Mouse (Mus musculus): ENCODE results near the gene Vsig10l. TPM values are rescaled to one million over a fixed set of nuclear protein-coding genes. Genes with fewer than 3 reads are reported as not detected.

Gene Vsig10l
- polyA plus RNA-seq, 1 experiment: 1.9 TPM

DNA sequence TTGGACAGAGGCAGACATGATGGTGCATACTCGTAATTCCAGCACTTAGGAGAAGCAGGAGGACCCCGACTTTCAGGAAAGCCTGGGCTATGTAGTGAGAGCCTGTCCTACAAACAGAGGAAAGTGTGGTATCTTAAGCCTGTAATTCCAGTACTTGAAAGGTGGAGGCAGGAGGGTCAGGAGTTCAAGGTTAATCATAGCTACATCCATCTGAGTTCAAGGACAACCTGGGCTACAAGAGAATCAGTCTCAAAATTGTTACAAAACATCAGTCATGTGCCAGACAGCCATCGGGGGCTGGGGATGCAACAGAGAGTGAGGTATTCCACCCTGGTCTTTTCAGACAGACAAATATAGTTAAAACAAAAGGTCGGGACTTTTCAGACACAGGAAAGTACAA, 30.1 kb upstream of the Vsig10l start:
- H3K9me3 ChIP-seq (replicated peaks; ENCODE audit: control insufficient read depth, insufficient read depth, low read length, poor library complexity, severe bottlenecking): no peaks in the 10 kb centered on the region
- no peaks in the 10 kb centered on the region for H3K27me3 ChIP-seq (ENCODE audit: control insufficient read depth, insufficient read depth, low read length, poor library complexity, severe bottlenecking)
- no peak overlapping the region for H3K27ac ChIP-seq (ENCODE audit: insufficient read depth, low read length)
- H3K36me3 ChIP-seq (ENCODE audit: control insufficient read depth, insufficient read depth, low read length, poor library complexity, severe bottlenecking): no peaks in the 10 kb centered on the region
- H3K9ac ChIP-seq (ENCODE audit: low read depth, poor library complexity, severe bottlenecking): no peak overlapping the region
- H3K4me1 ChIP-seq (ENCODE audit: control insufficient read depth, insufficient read depth, low read length): no peaks in the 10 kb centered on the region
- TF ChIP-seq EP300 (IDR thresholded peaks at IDR 0.05; ENCODE audit: insufficient read depth, low read depth, low read length): no peak
- no peak for TF ChIP-seq POLR2A (IDR thresholded peaks at IDR 0.05; ENCODE audit: insufficient read depth, low read length)
- no peak for TF ChIP-seq CTCF (IDR thresholded peaks at IDR 0.05; ENCODE audit: low read depth, low read length)
- H3K4me3 ChIP-seq (ENCODE audit: low read depth, low read length): no peak overlapping the region

DNA sequence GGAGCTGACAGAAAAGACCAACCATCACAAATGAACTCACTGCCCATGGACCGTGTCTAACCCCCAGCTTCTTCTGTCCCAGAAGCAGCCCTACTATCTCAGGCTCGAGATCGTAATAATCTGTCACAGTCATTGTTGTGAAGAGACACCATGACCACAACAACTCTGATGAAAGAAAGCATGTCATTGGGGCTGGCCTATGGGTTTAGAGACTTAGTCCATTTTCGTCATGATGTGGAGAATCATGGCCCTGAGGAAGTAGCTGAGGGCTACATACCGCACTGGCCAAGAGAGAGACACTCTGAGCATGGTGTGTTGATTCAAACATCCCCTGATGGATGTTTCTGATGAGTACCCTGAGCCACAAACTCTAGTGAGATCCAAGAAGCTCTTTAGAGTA, 28.3 kb upstream of the Vsig10l start:
- TF ChIP-seq CTCF (IDR thresholded peaks at IDR 0.05; ENCODE audit: low read depth, low read length): no peak
- TF ChIP-seq EP300 (IDR thresholded peaks at IDR 0.05; ENCODE audit: insufficient read depth, low read depth, low read length): no peak
- no peak for TF ChIP-seq POLR2A (IDR thresholded peaks at IDR 0.05; ENCODE audit: insufficient read depth, low read length)
- Histone ChIP-seq H3K36me3 (ENCODE audit: control insufficient read depth, insufficient read depth, low read length, poor library complexity, severe bottlenecking) (no peaks in the 10 kb centered on the region), H3K27ac (ENCODE audit: insufficient read depth, low read length) (no peak overlapping the region), H3K9me3 (replicated peaks; ENCODE audit: control insufficient read depth, insufficient read depth, low read length, poor library complexity, severe bottlenecking) (no peaks in the 10 kb centered on the region), H3K9ac (ENCODE audit: low read depth, poor library complexity, severe bottlenecking) (no peak overlapping the region), H3K4me3 (ENCODE audit: low read depth, low read length) (no peak overlapping the region), H3K27me3 (ENCODE audit: control insufficient read depth, insufficient read depth, low read length, poor library complexity, severe bottlenecking) (no peaks in the 10 kb centered on the region), H3K4me1 (ENCODE audit: control insufficient read depth, insufficient read depth, low read length) (no peaks in the 10 kb centered on the region)

DNA sequence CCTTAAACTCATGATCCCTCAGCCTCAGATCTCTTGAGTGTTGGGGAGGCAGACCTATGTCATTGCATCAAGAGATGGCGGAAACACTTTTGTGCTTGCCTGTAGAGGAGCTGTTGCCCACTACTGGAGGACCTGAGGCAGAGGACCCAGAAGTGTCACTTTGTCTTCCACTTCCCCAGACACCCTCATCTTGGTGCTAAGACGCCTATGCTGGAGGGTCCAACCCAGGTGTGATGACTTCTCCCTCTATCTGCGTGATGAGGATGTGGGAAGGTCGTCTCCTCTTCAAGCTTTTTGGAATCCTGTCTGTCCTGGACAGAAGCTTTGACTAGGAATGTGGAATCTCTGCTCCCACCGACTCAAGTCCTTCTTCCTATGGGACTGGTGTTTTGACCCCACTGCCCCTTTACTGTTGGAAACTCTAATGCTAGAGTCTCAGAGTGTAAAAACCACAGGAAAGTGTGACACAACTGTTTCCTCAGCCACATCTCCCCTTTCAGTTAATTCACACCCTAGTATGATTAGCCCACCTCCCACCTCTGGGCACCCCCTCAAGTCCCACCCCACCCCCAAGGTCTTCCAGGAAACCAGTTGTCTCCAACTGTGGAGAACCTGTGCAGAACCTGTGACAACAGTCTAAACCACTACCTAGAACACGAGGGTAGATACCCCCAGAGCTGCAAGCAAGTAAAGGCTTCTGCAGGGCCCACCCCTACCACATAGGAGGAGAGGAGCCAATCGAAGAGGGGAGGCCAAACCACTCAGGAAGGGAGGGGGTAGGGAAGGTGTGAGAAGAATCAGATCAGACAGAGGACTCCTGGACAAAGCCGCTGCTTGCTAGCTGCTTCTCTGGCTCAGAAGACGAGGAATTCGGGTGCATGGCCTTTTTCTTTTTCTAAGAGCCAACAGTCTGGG, 26.4 kb upstream of the Vsig10l start, which contains the start of gene Nkg7:
Gene Nkg7 (plus strand): TSS at position 733 of the 915 bp plus-strand sequence.
- H3K27ac ChIP-seq (ENCODE audit: insufficient read depth, low read length): no peak within 1 kb of the TSS
- no peak for TF ChIP-seq CTCF (IDR thresholded peaks at IDR 0.05; ENCODE audit: low read depth, low read length)
- no peak for TF ChIP-seq EP300 (IDR thresholded peaks at IDR 0.05; ENCODE audit: insufficient read depth, low read depth, low read length)
- no peak for TF ChIP-seq POLR2A (IDR thresholded peaks at IDR 0.05; ENCODE audit: insufficient read depth, low read length)

GRCm38 (mm10) chr7:43438611-43439010, 24.3 kb upstream of the Vsig10l start:
- Histone ChIP-seq H3K27me3 (ENCODE audit: control insufficient read depth, insufficient read depth, low read length, poor library complexity, severe bottlenecking) (no peaks in the 10 kb centered on the region), H3K9me3 (replicated peaks; ENCODE audit: control insufficient read depth, insufficient read depth, low read length, poor library complexity, severe bottlenecking) (no peaks in the 10 kb centered on the region), H3K36me3 (ENCODE audit: control insufficient read depth, insufficient read depth, low read length, poor library complexity, severe bottlenecking) (no peaks in the 10 kb centered on the region), H3K9ac (ENCODE audit: low read depth, poor library complexity, severe bottlenecking) (no peak overlapping the region), H3K4me3 (ENCODE audit: low read depth, low read length) (no peak overlapping the region), H3K4me1 (ENCODE audit: control insufficient read depth, insufficient read depth, low read length) (peaks cover 4% of the 10 kb centered on the region), H3K27ac (ENCODE audit: insufficient read depth, low read length) (no peak overlapping the region)
- TF ChIP-seq CTCF (IDR thresholded peaks at IDR 0.05; ENCODE audit: low read depth, low read length) (no peak), POLR2A (IDR thresholded peaks at IDR 0.05; ENCODE audit: insufficient read depth, low read length) (no peak), EP300 (IDR thresholded peaks at IDR 0.05; ENCODE audit: insufficient read depth, low read depth, low read length) (no peak)

More for the DNA sequence above, 26.4 kb upstream of the Vsig10l start, which contains the start of gene Nkg7:
- H3K4me1 ChIP-seq (ENCODE audit: control insufficient read depth, insufficient read depth, low read length): no peaks in the 10 kb centered on the region
- no peak within 1 kb of the TSS for H3K4me3 ChIP-seq (ENCODE audit: low read depth, low read length)
- no peaks in the 10 kb centered on the region for H3K36me3 ChIP-seq (ENCODE audit: control insufficient read depth, insufficient read depth, low read length, poor library complexity, severe bottlenecking)
- no peak within 1 kb of the TSS for H3K9ac ChIP-seq (ENCODE audit: low read depth, poor library complexity, severe bottlenecking)
- H3K9me3 ChIP-seq (replicated peaks; ENCODE audit: control insufficient read depth, insufficient read depth, low read length, poor library complexity, severe bottlenecking): no peaks in the 10 kb centered on the region
- no peaks in the 10 kb centered on the region for H3K27me3 ChIP-seq (ENCODE audit: control insufficient read depth, insufficient read depth, low read length, poor library complexity, severe bottlenecking)

DNA sequence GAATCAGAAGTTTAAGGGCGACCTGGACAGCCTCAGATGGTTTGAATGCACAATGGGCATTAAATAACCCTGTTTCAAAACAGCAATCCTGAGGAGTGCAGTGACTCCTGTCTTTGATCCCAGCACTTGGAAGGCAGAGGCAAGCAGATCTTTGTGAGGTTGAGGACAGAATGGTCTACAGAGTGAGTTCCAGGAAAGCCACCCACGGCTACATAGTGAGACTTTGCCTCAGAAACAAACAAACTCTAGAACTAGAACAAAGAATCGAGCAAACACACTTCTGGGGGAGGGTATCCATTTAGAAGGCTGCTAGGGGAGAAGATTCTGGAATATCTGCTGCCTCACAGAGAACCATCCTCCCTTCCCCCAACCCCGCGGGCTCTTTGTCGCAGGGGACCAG, 22.5 kb upstream of the Vsig10l start, which contains the start of gene Cldnd2:
Gene Cldnd2 (plus strand): TSS at position 301 of the 400 bp plus-strand sequence.
- no peaks in the 10 kb centered on the region for H3K27me3 ChIP-seq (ENCODE audit: control insufficient read depth, insufficient read depth, low read length, poor library complexity, severe bottlenecking)
- H3K27ac ChIP-seq (ENCODE audit: insufficient read depth, low read length): no peak within 1 kb of the TSS
- H3K36me3 ChIP-seq (ENCODE audit: control insufficient read depth, insufficient read depth, low read length, poor library complexity, severe bottlenecking): no peaks in the 10 kb centered on the region
- H3K9me3 ChIP-seq (replicated peaks; ENCODE audit: control insufficient read depth, insufficient read depth, low read length, poor library complexity, severe bottlenecking): no peaks in the 10 kb centered on the region
- peaks cover 4% of the 10 kb centered on the region for H3K4me1 ChIP-seq (ENCODE audit: control insufficient read depth, insufficient read depth, low read length)
- no peak for TF ChIP-seq EP300 (IDR thresholded peaks at IDR 0.05; ENCODE audit: insufficient read depth, low read depth, low read length)
- TF ChIP-seq POLR2A (IDR thresholded peaks at IDR 0.05; ENCODE audit: insufficient read depth, low read length): no peak
- no peak within 1 kb of the TSS for H3K9ac ChIP-seq (ENCODE audit: low read depth, poor library complexity, severe bottlenecking)
- H3K4me3 ChIP-seq (ENCODE audit: low read depth, low read length): no peak within 1 kb of the TSS

- Histone ChIP-seq H3K4me3 (ENCODE audit: low read depth, low read length) (no peak overlapping the region), H3K4me1 (ENCODE audit: control insufficient read depth, insufficient read depth, low read length) (peaks cover 4% of the 10 kb centered on the region), H3K36me3 (ENCODE audit: control insufficient read depth, insufficient read depth, low read length, poor library complexity, severe bottlenecking) (no peaks in the 10 kb centered on the region), H3K9ac (ENCODE audit: low read depth, poor library complexity, severe bottlenecking) (no peak overlapping the region), H3K27me3 (ENCODE audit: control insufficient read depth, insufficient read depth, low read length, poor library complexity, severe bottlenecking) (no peaks in the 10 kb centered on the region), H3K9me3 (replicated peaks; ENCODE audit: control insufficient read depth, insufficient read depth, low read length, poor library complexity, severe bottlenecking) (no peaks in the 10 kb centered on the region), H3K27ac (ENCODE audit: insufficient read depth, low read length) (no peak overlapping the region)
- no peak for TF ChIP-seq EP300 (IDR thresholded peaks at IDR 0.05; ENCODE audit: insufficient read depth, low read depth, low read length)
These were observed 21.9 kb upstream of the Vsig10l start for GRCm38 (mm10) chr7:43441071-43441470.
